Mouse (Mus musculus): Measurements from ENCODE around the gene Zfpm1.

Zfpm1 gene

DNA sequence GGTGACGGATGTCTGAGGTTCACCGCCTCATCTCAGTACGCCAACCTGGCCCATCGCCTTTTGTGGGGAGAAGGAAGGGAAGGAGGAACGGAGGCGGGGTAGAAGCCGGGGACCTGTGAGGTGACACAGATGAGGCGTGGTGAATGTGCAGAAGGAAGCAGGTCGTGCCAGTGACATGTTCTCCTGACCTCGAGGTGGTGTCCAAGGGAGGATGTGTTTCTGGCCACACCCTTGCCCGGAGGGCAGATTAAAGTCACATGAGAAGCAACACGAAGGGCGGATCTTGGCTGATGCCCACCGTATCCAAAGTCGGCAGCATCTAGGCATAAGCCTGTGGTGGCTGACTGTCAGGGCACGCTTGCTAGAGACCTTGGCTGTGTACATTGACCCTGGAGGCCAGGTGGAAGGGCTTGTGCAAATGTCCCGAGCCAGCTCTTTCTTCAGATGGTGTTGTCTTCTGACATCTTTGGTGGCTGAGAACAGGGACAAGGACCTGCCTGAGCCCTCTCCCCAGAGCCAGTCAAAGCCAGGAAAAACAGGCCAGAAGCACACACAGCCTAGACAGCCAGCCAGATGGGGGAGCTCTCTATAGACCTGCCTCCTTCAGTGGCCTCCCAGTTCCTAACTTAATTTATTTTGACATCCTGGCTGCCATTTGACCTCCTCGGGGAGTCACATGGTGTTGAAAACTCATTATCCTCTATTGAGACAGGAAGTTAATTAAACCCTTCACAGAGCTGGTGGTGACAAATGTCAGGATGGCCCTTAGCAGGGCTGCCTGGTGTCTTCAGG is 4.5 kb upstream of the Zfpm1 start:
- DNase-seq, result no peak

DNA sequence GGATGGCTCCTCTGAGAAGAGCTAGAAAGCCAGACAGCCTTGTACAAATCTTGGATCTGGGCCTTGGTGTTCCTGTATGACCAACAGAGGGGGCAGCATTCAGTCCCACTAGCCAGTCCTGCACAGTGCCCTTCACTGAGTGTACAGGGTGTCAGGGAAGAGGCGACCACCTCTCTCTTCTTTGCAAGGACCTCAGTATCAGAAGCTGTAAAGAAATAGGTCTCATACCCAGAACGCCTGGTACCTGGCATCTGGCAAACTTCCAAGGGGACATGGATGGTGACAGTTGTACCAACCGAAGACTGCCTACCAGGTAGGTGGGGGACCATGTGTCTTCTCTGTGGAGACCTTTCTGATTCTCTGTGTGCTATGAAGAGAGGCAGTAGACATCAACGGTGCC is 1.8 kb upstream of the Zfpm1 start:
- no peak for DNase-seq

DNA sequence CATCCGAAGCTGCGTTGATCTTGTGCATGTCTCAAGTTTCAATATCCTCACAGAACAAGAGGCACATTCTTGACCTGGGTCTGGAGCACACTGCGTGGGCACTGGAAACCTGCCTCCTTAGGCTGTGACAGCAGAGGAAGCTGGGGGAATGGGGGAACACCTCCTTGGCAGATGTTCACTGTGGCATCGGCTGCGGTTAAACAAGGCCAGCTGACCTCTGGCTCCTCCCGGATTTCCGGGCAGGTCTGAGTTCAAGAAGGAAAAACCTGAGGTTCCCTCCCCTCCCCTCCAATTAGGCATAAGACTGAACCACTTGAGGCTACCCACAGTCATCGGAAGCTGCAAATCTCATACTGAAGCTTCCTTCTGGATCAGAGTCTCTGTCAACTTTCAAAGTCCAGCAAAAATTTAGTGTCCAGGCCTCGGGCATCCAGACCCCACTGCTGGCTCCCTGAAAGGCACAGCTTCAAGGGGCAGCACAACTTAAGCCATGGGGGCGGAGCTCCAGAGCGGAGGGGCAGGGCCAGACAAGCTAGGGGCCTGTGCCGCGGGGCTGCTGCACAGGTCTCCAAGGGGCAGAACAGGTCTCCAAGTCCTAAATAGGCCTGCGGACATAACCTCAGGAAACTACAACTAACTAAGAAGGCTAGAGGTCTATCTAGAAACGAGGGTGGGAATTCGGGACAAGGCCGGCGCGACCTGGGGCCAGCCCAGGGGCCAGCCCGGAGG is 1.2 kb upstream of the Zfpm1 start:
- DNase-seq, result no peak

DNA sequence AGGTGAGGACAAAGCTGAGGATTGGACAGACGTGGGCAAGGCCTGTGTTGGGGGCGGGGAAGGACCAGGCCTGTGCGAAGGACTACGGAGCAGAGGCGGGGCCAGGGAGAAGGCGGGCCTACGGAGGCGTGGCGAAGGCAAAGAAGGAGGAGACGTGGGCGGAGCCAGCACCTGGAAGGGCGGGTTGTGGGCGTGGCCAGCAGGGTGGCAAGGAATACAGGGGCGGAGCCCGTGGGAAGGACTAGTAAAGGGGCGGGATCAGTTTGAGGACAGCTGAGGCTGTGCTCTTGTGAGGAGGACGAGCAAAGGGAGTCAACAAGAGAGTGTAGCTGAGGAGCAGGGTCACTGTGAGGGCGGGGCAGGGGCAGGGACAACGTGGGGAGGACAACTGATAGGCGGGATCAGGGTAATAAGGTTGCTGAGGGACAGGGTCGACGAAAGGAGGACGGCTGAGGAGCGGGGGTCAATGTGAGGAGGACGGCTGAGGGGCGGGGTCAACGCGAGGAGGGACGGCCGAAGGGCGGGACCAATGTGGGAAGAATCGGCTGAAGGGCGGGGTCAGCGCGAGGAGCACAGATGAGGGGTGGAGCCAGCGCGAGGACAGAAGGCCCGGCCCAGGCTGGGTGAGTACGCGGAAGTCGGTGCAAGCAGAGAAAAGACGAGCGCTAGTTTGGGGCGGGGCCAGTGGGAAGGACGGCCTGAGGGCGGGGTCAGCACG is 465 bp upstream of the Zfpm1 start:
- DNase-seq, result peak; percentile 100

DNA sequence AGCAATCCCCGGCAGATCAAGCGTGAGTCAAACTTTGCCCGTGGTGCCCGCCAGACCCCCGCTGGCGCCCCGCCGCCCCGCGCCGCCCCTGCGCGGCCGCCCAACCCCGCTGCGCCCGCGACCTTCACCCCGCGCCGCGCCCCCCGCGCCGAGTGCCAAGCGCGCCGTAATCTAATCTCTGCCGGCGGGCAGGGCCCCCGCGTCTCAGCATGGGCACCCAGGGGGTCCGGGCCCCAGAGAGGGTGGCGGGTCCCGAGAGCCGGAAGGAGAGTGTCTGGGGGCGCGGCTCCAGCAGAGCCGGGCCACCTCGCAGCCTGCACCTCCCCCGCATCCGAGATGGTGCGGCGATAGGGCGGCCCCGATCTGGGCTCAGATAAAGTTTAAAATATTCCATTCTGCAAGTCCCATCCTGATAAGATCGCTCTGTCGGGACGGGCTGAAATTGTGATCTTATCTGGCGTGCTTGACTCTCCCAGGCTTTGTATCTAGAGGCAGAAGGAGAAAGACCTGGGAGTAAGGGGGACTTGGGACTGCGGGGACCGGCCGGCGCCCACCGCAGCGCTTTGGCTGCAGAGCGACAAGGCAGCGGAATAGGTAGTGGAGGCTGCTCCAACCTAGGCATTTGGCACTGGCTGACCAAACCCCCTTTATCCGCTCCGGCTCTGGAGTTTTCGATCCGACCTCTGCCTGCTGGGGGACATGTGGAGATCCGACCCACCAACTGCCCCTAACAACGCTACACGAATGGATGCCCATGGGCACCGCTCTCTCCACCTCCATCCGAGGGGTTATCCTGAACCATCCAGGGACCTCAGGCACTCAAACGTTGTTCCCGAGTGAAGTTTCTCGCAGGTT is 787 bp downstream of the Zfpm1 start:
- DNase-seq, result peak; percentile 32

DNA sequence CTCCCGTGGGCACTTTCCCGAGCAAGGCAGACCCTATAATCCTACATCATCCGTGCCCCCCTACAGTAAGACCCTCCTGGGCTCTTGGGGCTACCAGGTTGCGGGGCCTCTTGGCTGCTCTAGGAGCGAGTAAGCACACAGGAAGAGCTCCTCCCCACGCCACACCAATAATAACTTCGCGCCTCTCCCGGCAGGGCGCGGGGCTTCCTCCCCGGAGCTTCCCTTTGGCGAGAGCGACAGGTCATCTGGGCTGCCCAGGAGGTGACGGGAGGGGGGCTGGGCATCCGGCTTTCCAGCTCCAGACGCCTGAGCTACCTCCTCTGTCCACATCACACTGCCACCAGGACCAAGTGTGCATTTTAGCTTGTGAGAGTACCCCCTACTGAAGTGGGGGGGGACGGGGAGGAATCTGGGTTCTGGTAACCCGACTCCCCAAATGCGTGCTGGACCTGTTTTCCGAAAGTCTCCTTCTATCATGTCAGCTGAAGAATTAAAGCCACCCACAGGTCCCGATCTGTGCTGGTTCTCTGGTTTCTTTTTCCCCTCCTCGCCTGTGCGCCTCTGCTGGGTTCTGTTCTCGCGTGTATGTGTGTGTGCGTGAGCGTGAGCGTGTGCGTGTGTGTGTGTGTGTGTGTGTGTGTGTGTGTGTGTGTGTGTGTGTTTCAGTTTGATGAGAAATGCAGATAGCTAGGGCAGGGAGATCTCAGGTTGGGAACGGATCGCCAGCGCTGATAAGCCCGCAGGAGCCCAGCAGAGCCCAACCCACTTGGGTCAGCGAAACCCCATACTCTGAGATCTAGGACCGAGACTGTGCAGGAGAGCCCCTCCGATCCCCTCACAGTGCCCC is 1.6 kb downstream of the Zfpm1 start:
- peak; percentile 78 for DNase-seq

DNA sequence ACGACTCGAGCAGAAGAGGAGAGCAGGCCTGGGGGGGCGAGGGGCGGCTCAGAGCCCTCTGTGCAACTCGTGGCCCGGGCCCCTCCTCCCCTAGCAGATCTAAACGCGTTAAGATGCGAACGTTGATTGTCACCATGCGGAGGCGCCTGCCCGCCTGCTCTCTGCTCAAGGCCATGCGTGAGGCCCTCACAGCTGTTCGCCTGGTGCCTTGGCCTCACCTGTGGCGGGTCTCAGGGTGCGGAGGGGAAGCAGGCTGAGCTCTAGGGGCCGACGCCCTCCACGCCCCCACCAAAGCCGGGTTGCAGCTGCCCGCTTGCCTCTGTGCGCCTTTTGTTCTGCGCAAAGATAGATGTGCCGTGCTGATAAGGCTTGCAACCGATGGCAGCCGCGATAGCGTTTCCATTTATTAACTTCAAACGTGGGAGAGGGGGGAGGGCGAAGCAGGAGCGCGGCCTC is 2.3 kb downstream of the Zfpm1 start:
- peak; percentile 49 for DNase-seq

DNA sequence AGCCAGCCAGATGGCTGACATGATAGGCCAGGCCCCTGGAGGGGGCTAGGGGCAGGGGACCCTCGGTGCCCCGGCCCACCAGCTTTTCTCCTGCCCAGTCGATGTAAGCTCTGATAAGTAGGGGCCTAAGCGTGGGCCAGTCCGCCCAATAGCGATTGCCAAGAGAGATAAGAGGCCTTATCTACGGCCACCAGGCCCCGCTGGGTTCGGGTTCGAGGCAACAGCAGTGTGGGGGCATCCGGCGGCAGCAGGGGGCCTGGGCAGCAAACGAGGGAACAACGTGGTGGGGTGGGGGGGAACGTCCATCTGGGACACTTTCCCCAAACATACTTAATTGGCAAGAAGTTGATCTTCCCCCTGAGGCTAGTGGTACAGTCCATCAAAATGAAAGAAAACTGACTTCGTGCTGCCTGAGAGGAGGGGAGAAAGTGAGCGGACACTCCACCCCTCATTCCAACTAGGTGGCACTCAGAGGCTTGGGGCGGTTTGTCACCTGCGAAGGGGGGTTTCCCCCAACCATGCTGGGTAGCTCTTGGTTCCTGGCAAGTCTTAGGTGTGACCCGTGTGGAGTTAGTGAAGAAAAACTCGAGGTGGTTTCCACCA is 2.8 kb downstream of the Zfpm1 start:
- DNase-seq, result peak; percentile 51

DNA sequence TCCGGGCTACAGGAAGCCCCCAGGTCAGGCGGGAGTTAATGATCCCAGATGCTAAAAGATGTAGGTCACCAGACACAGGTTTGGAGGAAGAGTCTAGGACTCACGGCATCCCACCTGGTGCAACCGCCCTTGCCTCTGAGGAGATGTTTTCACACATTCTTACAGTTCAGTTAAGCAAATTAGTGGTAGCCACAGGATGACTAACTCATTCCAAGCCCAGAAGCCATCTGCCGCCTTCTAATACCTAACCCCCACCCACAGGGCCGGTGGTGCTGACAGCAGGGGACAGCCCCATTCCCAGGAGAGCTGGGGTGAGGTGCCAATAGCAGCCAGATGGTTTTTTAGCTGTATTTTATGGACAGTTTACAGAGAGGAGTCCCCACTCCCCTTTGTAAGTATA is 3.8 kb downstream of the Zfpm1 start:
- DNase-seq, result no peak

DNA sequence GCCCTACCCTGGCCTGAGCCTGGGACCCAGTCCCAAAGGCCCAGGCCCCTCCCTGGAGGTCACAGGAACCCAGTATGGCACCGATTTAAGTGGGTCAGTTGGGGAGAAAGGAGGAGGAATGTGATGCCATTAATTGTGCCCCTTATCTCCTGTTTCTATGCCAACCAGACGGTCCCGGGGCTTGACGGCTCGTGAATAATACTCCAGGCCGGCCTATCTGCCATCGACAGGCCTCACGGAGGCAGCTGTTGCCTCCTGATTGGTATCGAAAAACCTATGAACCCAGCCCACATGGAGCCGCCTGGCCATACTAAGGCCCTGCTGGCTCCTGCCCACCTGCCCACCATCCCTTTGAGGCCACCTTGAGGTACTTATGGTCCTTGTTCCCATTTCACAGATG is 5.0 kb downstream of the Zfpm1 start:
- DNase-seq, result no peak

DNA sequence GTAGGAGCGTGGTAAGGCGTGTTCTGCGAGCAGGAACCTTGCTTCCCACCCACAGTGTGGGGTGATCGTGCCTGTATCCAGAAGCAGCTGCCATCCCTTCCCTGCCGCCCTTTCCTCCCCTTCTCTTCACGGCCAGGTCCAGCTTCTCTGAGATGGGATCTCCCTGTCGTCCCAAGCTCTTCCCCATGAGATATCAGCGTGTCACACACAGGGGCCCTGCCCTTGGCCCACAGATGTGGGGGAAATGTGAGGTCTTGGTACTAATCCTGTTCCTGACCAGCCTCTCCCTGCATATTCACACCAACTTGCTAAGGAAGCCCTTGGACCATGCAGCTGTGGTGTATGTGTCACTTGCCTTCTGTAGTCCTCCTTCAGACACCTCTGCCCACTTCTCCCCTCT is 5.8 kb downstream of the Zfpm1 start:
- no peak for DNase-seq

DNA sequence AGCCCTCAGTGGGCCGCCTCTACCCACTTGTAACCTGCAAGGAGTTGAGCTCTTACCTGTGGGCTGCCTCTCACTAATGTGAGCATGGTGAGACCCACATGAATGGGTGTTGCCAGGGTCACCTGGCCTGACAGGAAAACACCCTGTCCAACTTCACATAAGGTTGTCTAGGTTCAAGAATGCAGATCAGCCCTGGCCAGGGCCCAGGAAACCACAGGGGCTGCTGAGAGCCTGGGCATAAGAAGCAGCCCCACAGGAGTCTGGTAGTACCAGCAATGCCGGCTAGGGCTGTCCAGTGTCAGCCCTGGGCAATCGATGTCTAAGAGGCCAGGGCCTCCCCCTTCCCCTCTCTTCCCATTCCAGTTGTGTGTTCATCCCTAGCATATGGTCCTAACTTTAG is 6.4 kb downstream of the Zfpm1 start:
- DNase-seq, result no peak

DNA sequence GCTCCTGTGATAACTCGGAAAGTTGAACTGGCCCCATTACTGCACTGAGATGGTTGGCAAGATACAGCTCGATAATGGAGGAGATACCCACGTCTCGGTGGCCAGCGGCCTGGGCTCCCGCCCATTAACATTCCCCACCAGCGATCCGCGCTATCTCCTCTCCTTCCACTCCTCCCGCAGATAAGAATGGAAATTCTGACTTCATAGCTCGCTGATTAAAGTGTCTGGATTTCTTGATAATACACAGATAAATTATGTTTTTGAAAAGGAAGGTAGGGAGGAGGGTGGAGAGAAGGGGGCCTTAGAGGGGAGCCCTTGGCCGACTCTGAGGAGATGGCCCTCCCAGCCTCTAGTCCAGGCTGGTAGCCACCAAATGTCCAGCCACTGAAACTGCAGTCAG is 9.1 kb downstream of the Zfpm1 start:
- DNase-seq, result no peak

DNA sequence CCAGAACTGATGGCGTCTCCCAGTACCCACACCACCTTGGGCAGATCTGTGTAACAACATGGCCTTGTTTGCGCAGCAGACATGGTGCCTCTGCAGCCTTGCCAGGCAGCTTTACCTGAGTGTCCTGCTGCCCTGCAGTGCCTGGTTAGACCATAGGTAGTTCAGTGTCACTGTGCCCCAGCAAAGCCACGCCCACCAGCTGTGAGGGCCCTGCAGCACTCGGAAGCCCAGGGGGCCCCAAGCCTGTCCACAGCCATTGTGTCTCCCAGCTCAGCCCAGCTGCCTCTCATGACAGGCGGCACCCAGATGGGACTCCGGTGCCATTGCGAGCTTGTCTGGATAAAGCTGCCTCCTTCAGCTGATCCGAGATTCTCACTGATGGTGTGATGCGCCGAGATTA is 9.6 kb downstream of the Zfpm1 start:
- no peak for DNase-seq

DNA sequence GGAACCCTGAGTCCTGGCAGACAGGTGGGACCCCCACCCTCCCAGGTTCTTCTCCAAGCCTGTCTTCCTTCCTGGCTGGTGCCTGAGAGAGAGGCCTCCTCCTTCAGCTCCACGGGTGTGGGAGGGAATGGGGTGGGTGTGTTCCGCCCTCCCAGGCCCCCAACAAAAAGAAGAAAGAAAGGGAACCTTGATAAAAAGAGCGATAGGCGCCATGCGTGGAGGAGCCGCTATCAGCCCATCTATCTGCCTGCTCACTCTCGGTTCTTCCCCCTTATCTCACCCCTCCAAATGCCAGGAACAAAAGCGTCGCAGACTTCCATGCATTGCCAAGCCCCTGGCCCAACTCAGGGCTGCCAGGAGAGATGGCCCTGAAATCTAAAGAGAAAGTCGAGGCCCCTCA is 11.5 kb downstream of the Zfpm1 start:
- no peak for DNase-seq

DNA sequence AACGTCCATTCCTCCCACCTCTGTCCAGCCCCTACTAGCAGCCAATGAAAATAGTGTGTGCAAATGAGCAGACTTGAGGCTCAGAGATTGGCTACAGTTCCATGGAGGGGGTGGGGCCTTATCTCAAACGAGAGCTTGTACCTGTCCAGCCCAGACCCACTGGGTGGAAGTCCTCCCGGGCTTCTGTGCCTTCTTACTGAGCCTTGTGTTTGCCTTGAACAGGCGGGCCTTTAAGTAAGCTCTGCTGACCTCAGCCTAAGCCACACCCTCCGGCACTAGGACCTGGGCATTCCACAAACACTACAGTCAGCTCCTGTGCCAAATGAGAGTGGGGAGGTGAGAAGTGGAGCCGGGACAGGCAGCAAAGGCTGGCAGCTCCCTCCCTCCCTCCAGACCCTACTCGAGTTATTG is 12.3 kb downstream of the Zfpm1 start:
- peak; percentile 74 for DNase-seq

DNA sequence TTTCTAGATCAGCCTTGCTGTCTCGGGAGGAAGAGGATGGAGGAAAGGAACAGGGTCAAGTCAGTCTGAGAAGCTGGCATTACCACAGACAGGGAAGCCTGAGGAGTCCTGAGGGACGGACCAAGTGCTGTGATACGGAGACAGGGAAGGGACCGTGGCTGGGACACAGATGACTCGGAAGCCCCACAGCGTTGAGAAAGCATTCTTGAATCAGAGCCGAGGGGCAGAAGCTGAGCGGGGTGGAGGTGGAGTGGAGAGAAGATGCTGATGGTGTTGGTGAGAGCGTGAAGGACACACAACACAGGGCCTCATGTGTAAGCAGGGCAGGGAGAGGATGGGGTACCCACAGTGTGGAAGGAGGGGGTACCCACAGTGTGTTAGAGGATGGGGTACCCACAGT is 13.4 kb downstream of the Zfpm1 start:
- no peak for DNase-seq

DNA sequence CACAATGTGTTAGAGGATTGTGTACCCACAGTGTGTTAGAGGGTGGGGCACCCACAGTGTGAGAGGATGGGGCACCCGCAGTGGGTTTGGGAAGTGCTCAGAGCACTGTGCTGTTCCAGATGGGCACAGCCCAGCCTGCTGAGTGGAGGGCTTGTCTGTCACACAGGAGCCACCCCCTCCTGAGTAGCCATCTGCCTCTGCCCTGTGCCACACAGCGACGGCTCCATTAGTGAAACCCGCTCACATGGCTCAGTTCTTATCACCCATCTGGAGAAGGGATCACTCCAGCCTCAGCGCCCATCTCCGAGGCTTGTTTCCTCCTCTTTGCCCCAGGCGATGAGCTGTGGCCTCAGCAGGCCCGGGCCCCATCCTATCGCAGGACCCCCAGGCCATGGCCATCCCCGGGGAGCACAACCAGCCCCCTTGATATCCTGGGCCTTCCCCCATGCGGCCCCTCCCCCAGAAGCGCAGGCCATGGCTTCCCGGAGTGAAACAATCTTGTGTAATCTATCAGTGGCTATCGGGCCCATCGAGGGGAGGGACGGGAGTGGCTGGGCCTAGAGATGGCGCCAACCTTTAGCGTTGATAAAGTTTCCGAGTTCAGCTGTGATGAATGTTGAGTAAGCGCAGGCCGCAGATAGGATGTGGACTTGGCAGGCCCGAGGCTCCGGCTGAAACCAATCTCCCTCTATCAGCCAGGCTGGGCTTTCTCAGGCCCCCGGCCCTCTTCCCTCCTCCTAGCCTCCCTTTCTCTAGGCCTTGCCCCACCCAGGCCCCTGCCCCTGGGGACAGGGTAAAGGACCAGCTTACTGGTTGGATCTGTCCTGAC is 14.4 kb downstream of the Zfpm1 start:
- peak; percentile 42 for DNase-seq

DNA sequence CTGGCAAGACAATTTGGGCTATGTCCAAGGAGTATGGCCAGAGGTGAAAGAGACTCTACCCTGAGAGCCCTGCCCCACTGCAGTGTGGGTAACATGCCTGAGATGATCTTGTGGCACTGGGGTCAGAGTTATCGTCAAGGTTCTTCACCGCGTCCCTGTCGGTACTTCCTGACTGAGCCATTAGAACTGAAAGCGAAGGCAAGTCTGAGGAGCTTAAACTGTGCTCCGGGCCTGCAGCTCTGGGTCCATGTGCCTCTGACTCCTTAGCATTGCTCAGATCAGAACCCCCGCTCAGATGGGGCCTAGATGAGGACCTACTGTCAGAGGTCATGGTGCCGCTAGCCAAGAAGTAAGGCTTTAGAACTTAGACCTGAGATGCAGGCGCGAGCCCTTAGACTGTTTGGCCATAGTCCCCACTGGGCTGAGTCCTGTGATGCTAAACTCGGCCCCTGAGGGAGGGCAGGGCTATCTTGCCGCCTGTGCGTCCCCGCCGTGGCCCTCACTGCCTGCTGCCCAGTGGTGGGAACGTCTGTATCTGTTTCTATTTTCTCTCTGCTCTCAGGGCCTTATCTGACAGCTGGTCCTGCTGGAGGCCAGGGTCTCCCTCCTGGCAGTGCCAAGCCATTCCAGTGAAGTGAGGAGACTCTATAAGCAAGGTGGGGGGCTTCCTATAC is 17.8 kb downstream of the Zfpm1 start:
- no peak for DNase-seq

DNA sequence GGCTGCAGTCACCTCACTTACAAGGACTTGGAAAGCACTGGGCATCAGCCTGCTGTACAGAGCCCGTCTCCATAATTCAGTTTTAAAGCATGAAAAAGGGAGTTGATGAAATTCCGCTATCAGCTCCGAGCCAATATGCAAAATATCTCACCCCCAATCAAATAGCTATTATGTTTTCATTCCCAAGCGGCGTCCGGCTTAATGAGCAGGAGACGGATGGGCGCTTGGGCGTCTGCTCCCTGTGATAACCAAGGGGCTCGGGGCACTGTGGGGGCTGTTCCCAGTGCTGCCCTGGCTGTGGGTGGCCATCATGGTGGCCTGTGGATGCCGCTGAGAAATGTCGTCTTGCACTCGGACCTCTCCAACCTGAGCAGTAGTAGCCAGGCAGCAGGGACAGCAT is 19.1 kb downstream of the Zfpm1 start:
- no peak for DNase-seq

Measured in lung, postnatal 14 days (tissue).